Mouse (Mus musculus): ENCODE data around the gene Pfkfb2. TPM values are rescaled to one million over a fixed set of nuclear protein-coding genes. Genes with fewer than 3 reads are reported as not detected.
"Not testable (repeated sequence)": the region's sequence is repeated elsewhere in the genome, so short reads cannot be mapped to it uniquely, and the experiment has no call there.

Gene Pfkfb2
- total RNA-seq, 2 experiments from 2014 or later = 39.2 to 41.2 TPM

- DNase-seq (ENCODE audit: low spot score in 2 of 2) = no peak
Observed at GRCm38 (mm10) chr1:130701976-130702375, 27.1 kb downstream of the Pfkfb2 start.

- DNase-seq (ENCODE audit: low spot score in 2 of 2) = peak in 1 of 2 experiments; percentile 37
Observed at GRCm38 (mm10) chr1:130699937-130700633, 29.0 kb downstream of the Pfkfb2 start.

GRCm38 (mm10) chr1:130698601-130699000, 30.5 kb downstream of the Pfkfb2 start:
- no peak for DNase-seq (ENCODE audit: low spot score in 2 of 2)

GRCm38 (mm10) chr1:130683905-130684304, 45.1 kb downstream of the Pfkfb2 start:
- no peak for DNase-seq (ENCODE audit: low spot score in 2 of 2)

GRCm38 (mm10) chr1:130681656-130682413, 47.2 kb downstream of the Pfkfb2 start:
- DNase-seq (ENCODE audit: low spot score in 2 of 2) = no peak

GRCm38 (mm10) chr1:130681075-130681474, 48.0 kb downstream of the Pfkfb2 start:
- DNase-seq (ENCODE audit: low spot score in 2 of 2) = no peak

GRCm38 (mm10) chr1:130678551-130678950, 50.5 kb downstream of the Pfkfb2 start:
- DNase-seq (ENCODE audit: low spot score in 2 of 2) = no peak

GRCm38 (mm10) chr1:130663576-130663975, 65.5 kb downstream of the Pfkfb2 start:
- DNase-seq (ENCODE audit: low spot score in 2 of 2) = not testable (repeated sequence)

- no peak for DNase-seq (ENCODE audit: low spot score in 2 of 2)
Observed at GRCm38 (mm10) chr1:130661454-130661853, 67.6 kb downstream of the Pfkfb2 start, which contains the start of gene C4bp. Gene C4bp, minus strand, starts transcription at chr1:130661632.

- DNase-seq (ENCODE audit: low spot score in 2 of 2) = not testable (repeated sequence)
Observed at GRCm38 (mm10) chr1:130659641-130660040, 69.4 kb downstream of the Pfkfb2 start.

- DNase-seq (ENCODE audit: low spot score in 2 of 2) = no peak
Observed at GRCm38 (mm10) chr1:130644103-130644502, 85.0 kb downstream of the Pfkfb2 start.

GRCm38 (mm10) chr1:130640967-130641366, 88.1 kb downstream of the Pfkfb2 start:
- DNase-seq (ENCODE audit: low spot score in 2 of 2) = no peak

Other genes starting within 250 kb of the Pfkfb2 start
- not detected for gene Zp3r, start 99.6 kb downstream of the Pfkfb2 start, total RNA-seq (2021)
- gene C4bp, start 67.6 kb downstream of the Pfkfb2 start, total RNA-seq (2021) = under 1 TPM; 0.43 to 0.47 TPM
- gene Gm29427, start 13.5 kb downstream of the Pfkfb2 start, total RNA-seq (2021) = not detected
- gene Yod1, start 11.9 kb downstream of the Pfkfb2 start, total RNA-seq (2021) = 10 to 100 TPM; 16.2 to 18.1 TPM
- 1 to 10 TPM; 1.3 to 1.6 TPM for gene AA986860, start 2.7 kb upstream of the Pfkfb2 start, total RNA-seq (2021)
- not detected for gene Fcamr, start 71.6 kb upstream of the Pfkfb2 start, total RNA-seq (2021)
- not detected for gene Pigr, start 97.4 kb upstream of the Pfkfb2 start, total RNA-seq (2021)
- gene Fcmr, start 136.4 kb upstream of the Pfkfb2 start, total RNA-seq (2021) = not detected
- gene Il24, start 158.2 kb upstream of the Pfkfb2 start, total RNA-seq (2021) = not detected
- not detected for gene Il20, start 182.2 kb upstream of the Pfkfb2 start, total RNA-seq (2021)
- not detected for gene Il19, start 210.9 kb upstream of the Pfkfb2 start, total RNA-seq (2021)

Measured in layer of hippocampus, adult 18-20 months (tissue).